Mouse (Mus musculus): ENCODE data around the gene Tshz2. TPM values are rescaled to one million over a fixed set of nuclear protein-coding genes. Genes with fewer than 3 reads are reported as not detected.

Tshz2 gene
- total RNA-seq, 2 experiments from 2014 or later, result not detected

- ATAC-seq (replicated peaks; ENCODE audit: low FRiP score, low TSS enrichment, poor library complexity, severe bottlenecking), result no peak
These were observed 54.1 kb downstream of the Tshz2 start for GRCm38 (mm10) chr2:169686697-169687430.

- ATAC-seq (replicated peaks; ENCODE audit: low FRiP score, low TSS enrichment, poor library complexity, severe bottlenecking), result no peak
These were observed 57.2 kb downstream of the Tshz2 start for GRCm38 (mm10) chr2:169690054-169690453.

GRCm38 (mm10) chr2:169694494-169694893 lies 61.7 kb downstream of the Tshz2 start:
- no peak for ATAC-seq (replicated peaks; ENCODE audit: low FRiP score, low TSS enrichment, poor library complexity, severe bottlenecking)

GRCm38 (mm10) chr2:169695025-169695424 lies 62.2 kb downstream of the Tshz2 start:
- ATAC-seq (replicated peaks; ENCODE audit: low FRiP score, low TSS enrichment, poor library complexity, severe bottlenecking), result no peak

- ATAC-seq (replicated peaks; ENCODE audit: low FRiP score, low TSS enrichment, poor library complexity, severe bottlenecking), result no peak
These were observed 66.3 kb downstream of the Tshz2 start for GRCm38 (mm10) chr2:169699141-169699540.

- ATAC-seq (replicated peaks; ENCODE audit: low FRiP score, low TSS enrichment, poor library complexity, severe bottlenecking), result no peak
These were observed 67.2 kb downstream of the Tshz2 start for GRCm38 (mm10) chr2:169699862-169700511.

- no peak for ATAC-seq (replicated peaks; ENCODE audit: low FRiP score, low TSS enrichment, poor library complexity, severe bottlenecking)
These were observed 70.1 kb downstream of the Tshz2 start for GRCm38 (mm10) chr2:169702725-169703486.

GRCm38 (mm10) chr2:169721793-169722326 lies 89.0 kb downstream of the Tshz2 start:
- no peak for ATAC-seq (replicated peaks; ENCODE audit: low FRiP score, low TSS enrichment, poor library complexity, severe bottlenecking)

GRCm38 (mm10) chr2:169722341-169722740 lies 89.5 kb downstream of the Tshz2 start:
- ATAC-seq (replicated peaks; ENCODE audit: low FRiP score, low TSS enrichment, poor library complexity, severe bottlenecking), result no peak

- no peak for ATAC-seq (replicated peaks; ENCODE audit: low FRiP score, low TSS enrichment, poor library complexity, severe bottlenecking)
These were observed 91.0 kb downstream of the Tshz2 start for GRCm38 (mm10) chr2:169723645-169724462.

GRCm38 (mm10) chr2:169728651-169729280 lies 96.0 kb downstream of the Tshz2 start:
- ATAC-seq (replicated peaks; ENCODE audit: low FRiP score, low TSS enrichment, poor library complexity, severe bottlenecking), result no peak

GRCm38 (mm10) chr2:169730551-169730996 lies 97.8 kb downstream of the Tshz2 start:
- ATAC-seq (replicated peaks; ENCODE audit: low FRiP score, low TSS enrichment, poor library complexity, severe bottlenecking), result no peak

GRCm38 (mm10) chr2:169734053-169734452 lies 101.2 kb downstream of the Tshz2 start:
- ATAC-seq (replicated peaks; ENCODE audit: low FRiP score, low TSS enrichment, poor library complexity, severe bottlenecking), result no peak

GRCm38 (mm10) chr2:169735475-169736406 lies 102.9 kb downstream of the Tshz2 start:
- no peak for ATAC-seq (replicated peaks; ENCODE audit: low FRiP score, low TSS enrichment, poor library complexity, severe bottlenecking)

- ATAC-seq (replicated peaks; ENCODE audit: low FRiP score, low TSS enrichment, poor library complexity, severe bottlenecking), result no peak
These were observed 108.2 kb downstream of the Tshz2 start for GRCm38 (mm10) chr2:169740996-169741395.

GRCm38 (mm10) chr2:169742791-169743190 lies 110.0 kb downstream of the Tshz2 start:
- no peak for ATAC-seq (replicated peaks; ENCODE audit: low FRiP score, low TSS enrichment, poor library complexity, severe bottlenecking)

GRCm38 (mm10) chr2:169743294-169743693 lies 110.5 kb downstream of the Tshz2 start:
- no peak for ATAC-seq (replicated peaks; ENCODE audit: low FRiP score, low TSS enrichment, poor library complexity, severe bottlenecking)

- ATAC-seq (replicated peaks; ENCODE audit: low FRiP score, low TSS enrichment, poor library complexity, severe bottlenecking), result no peak
These were observed 111.1 kb downstream of the Tshz2 start for GRCm38 (mm10) chr2:169743910-169744309.

Data from megakaryocyte-erythroid progenitor cell, adult 5-6 weeks (primary cell).